Mouse (Mus musculus) neural tube, embryonic 10.5 days (tissue): ENCODE measurements around the gene Gm20877.
"Not testable (repeated sequence)": the region's sequence is repeated elsewhere in the genome, so short reads cannot be mapped to it uniquely, and the experiment has no call there.

ENCODE experiments used
- DNase-seq: peaks from one replicate; pipeline ENCODE4 v3.0.0-alpha.2; 2017; ENCODE audit warnings: low spot score; ENCODE audit errors: extremely low spot score

Gene Gm20877

GRCm38 (mm10) chrY:17093573-17093972 lies at the start of gene Gm20877:
Gm20877 (plus strand) TSS chrY:17093873.
- not testable (repeated sequence) for DNase-seq
